Mouse (Mus musculus): ENCODE data around the gene Tmem91.

- TF ChIP-seq CTCF (IDR thresholded peaks at IDR 0.05) (no peak), EP300 (IDR thresholded peaks at IDR 0.05) (no peak)
These were observed 45.8 kb upstream of the Tmem91 start for GRCm38 (mm10) chr7:25720760-25721159.

Measured in lung, postnatal 0 days (tissue).